Mouse (Mus musculus): ENCODE data around the gene Ndufb7. TPM values are rescaled to one million over a fixed set of nuclear protein-coding genes. Genes with fewer than 3 reads are reported as not detected.

The Ndufb7 gene
- polyA plus RNA-seq, 1 experiment = 421 TPM

DNA sequence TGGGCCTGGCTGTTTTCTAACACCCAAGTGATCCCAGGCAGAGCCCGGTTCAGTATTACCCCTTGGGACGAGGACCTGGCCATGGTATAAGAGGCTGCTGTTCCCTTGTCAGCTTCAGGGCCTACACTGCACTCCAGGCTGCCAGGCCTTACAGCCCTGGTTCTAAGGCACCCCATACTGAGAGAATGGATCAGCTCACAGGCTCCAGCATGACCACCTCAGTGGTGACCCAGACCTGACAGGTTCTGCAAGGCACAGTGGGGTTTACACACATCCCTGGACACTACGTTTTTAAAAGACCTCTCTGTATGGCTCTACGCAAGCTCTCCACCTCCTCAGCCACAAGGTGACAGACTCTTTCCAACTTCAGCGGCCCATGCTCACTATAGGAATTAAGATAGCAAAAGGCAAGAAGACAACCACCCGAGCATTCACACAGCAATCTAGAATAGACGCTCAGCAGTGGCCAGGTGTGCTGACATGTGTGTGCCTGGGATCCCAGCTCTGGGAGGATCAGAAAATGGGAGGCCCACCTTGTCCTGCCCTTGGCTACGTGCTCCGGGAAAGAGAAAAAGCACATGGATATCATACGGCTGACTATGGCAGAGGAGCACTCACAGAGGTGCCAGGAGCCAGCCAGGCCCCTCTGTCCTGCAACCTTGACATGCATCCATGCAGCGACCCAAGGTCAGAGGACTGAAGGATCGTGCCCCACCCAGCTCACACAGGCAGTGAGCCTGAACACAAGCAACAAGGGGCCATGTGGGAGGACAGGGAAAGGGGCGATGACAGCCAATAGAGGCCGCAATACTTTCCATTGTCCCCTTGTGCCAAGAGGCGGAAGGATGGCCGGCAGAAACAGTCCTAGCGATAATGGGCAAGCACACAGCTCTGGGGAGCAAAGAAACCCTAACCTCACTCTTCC is 11.9 kb downstream of the Ndufb7 start:
- no peak overlapping the region for H3K4me3 ChIP-seq
- H3K4me2 ChIP-seq (ENCODE audit: low read depth) = no peak overlapping the region

DNA sequence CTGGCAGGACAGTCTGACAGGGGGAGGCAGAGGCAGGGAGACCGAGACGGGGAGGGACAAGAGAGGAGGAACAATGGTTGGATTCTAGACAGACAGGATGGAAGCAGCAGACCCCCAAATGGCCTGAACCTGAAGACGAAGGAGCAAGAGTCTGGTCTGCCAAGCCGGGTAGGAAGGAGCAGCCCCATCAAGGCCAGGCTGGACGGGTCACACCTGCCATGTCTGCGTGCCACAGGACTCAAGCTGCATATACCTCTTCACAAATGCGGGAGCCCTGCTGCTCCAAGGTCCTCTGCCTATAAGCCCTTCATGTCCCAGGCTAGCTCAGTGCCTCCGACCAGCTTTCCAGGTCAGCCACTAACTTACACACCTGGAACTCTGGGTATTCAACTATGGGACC is 13.2 kb downstream of the Ndufb7 start:
- no peak overlapping the region for H3K4me2 ChIP-seq (ENCODE audit: low read depth)
- H3K27me3 ChIP-seq (ENCODE audit: control insufficient read depth, insufficient read depth, insufficient read length) = no peaks in the 10 kb centered on the region
- H3ac ChIP-seq (ENCODE audit: control insufficient read depth, insufficient read length) = no peak overlapping the region
- H3K79me2 ChIP-seq (ENCODE audit: control insufficient read depth, insufficient read depth) = peaks cover 59% of the 10 kb centered on the region
- no peak for TF ChIP-seq MAX (IDR thresholded peaks at IDR 0.05; ENCODE audit: low read depth)
- no peak for TF ChIP-seq SRF (IDR thresholded peaks at IDR 0.05; ENCODE audit: control insufficient read depth, insufficient read length, low read depth)
- no peak for TF ChIP-seq TCF3 (IDR thresholded peaks at IDR 0.05; ENCODE audit: insufficient read length, low read depth)
- no peak for TF ChIP-seq CEBPB (IDR thresholded peaks at IDR 0.05; ENCODE audit: insufficient read depth, poor library complexity, severe bottlenecking)
- TF ChIP-seq POLR2A (IDR thresholded peaks at IDR 0.05; ENCODE audit: insufficient read length, low read depth) = no peak
- TF ChIP-seq POLR2AphosphoS2 (IDR thresholded peaks at IDR 0.05; ENCODE audit: insufficient read length, low read depth) = no peak
- TF ChIP-seq E2F4 (IDR thresholded peaks at IDR 0.05; ENCODE audit: insufficient read depth) = no peak
- TF ChIP-seq MYOD1 (IDR thresholded peaks at IDR 0.05; ENCODE audit: control insufficient read depth in 1 of 3, insufficient read length in 2 of 3, low read depth in 2 of 3) = no peak
- no peak for TF ChIP-seq REST (IDR thresholded peaks at IDR 0.05; ENCODE audit: insufficient read depth, insufficient read length)
- no peak for TF ChIP-seq MYOG (IDR thresholded peaks at IDR 0.05; ENCODE audit: control insufficient read depth in 1 of 3, insufficient read depth in 1 of 3, insufficient read length in 2 of 3, low read depth in 2 of 3)
- TF ChIP-seq USF1 (IDR thresholded peaks at IDR 0.05; ENCODE audit: low read depth) = no peak
- no peak for TF ChIP-seq TCF12 (IDR thresholded peaks at IDR 0.05; ENCODE audit: insufficient read depth, poor library complexity, severe bottlenecking)
- no peak overlapping the region for H3K4me3 ChIP-seq
- no peaks in the 10 kb centered on the region for H3K36me3 ChIP-seq (ENCODE audit: control insufficient read depth, insufficient read depth)

More for the DNA sequence above, 11.9 kb downstream of the Ndufb7 start:
- TF ChIP-seq MYOD1 (IDR thresholded peaks at IDR 0.05; ENCODE audit: control insufficient read depth in 1 of 3, insufficient read length in 2 of 3, low read depth in 2 of 3) = no peak
- no peak for TF ChIP-seq CEBPB (IDR thresholded peaks at IDR 0.05; ENCODE audit: insufficient read depth, poor library complexity, severe bottlenecking)
- no peak for TF ChIP-seq POLR2AphosphoS2 (IDR thresholded peaks at IDR 0.05; ENCODE audit: insufficient read length, low read depth)
- no peak for TF ChIP-seq TCF3 (IDR thresholded peaks at IDR 0.05; ENCODE audit: insufficient read length, low read depth)
- TF ChIP-seq SRF (IDR thresholded peaks at IDR 0.05; ENCODE audit: control insufficient read depth, insufficient read length, low read depth) = no peak
- TF ChIP-seq MYOG (IDR thresholded peaks at IDR 0.05; ENCODE audit: control insufficient read depth in 1 of 3, insufficient read depth in 1 of 3, insufficient read length in 2 of 3, low read depth in 2 of 3) = no peak
- TF ChIP-seq E2F4 (IDR thresholded peaks at IDR 0.05; ENCODE audit: insufficient read depth) = no peak
- no peak for TF ChIP-seq USF1 (IDR thresholded peaks at IDR 0.05; ENCODE audit: low read depth)
- Histone ChIP-seq H3ac (ENCODE audit: control insufficient read depth, insufficient read length) (no peak overlapping the region), H3K79me2 (ENCODE audit: control insufficient read depth, insufficient read depth) (peaks cover 53% of the 10 kb centered on the region), H3K27me3 (ENCODE audit: control insufficient read depth, insufficient read depth, insufficient read length) (no peaks in the 10 kb centered on the region), H3K36me3 (ENCODE audit: control insufficient read depth, insufficient read depth) (no peaks in the 10 kb centered on the region)

DNA sequence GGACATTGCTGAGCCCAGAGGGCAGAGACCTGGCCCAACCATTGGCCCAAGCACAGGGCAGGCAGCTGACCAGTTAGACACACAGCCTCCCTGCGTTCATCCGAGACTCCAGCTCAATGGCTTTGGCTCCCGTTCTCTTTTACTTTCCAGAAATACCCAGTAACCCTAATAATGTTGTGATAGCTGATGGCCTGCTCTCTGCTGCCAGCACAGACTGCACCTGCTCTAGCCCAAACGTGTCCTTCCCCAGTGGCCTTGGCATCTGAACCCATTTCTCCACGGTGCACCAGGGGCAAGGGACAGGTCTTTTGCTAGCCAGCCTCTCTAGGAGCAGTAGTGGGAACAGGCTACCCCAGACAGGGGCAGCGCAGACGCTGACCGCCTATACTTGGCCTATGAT is 14.4 kb downstream of the Ndufb7 start:
- TF ChIP-seq MYOG (IDR thresholded peaks at IDR 0.05; ENCODE audit: control insufficient read depth in 1 of 3, insufficient read depth in 1 of 3, insufficient read length in 2 of 3, low read depth in 2 of 3) (peak in 2 of 3 experiments; percentile 2 to 45), REST (IDR thresholded peaks at IDR 0.05; ENCODE audit: insufficient read depth, insufficient read length) (no peak), CEBPB (IDR thresholded peaks at IDR 0.05; ENCODE audit: insufficient read depth, poor library complexity, severe bottlenecking) (no peak), POLR2A (IDR thresholded peaks at IDR 0.05; ENCODE audit: insufficient read length, low read depth) (no peak), MYOD1 (IDR thresholded peaks at IDR 0.05; ENCODE audit: control insufficient read depth in 1 of 3, insufficient read length in 2 of 3, low read depth in 2 of 3) (peak; percentile 12 to 53 (median 13))
- Histone ChIP-seq H3K4me3 (no peak overlapping the region), H3ac (ENCODE audit: control insufficient read depth, insufficient read length) (no peak overlapping the region)

DNA sequence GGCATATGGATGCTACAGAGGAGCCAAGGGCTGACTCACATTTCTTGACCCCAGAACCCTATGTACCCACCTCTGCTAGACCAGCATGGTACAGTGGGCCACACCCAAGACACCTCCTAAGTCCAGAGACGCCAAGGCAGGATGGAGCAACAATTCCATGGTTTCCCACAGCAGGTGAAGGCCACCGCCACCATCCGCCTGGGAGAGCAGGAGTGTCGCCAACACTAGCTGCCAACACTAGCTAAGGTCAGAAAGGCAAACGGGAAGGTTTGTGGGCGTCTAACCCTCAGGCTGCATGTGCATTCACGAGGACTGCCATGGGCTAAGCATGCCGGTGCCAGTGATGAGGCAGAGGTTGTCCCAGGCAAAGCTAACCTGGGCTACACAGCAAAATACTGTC is 15.8 kb downstream of the Ndufb7 start:
- Histone ChIP-seq H3ac (ENCODE audit: control insufficient read depth, insufficient read length) (no peak overlapping the region), H3K4me3 (no peak overlapping the region), H3K79me2 (ENCODE audit: control insufficient read depth, insufficient read depth) (peaks cover 60% of the 10 kb centered on the region), H3K4me2 (ENCODE audit: low read depth) (no peak overlapping the region), H3K36me3 (ENCODE audit: control insufficient read depth, insufficient read depth) (no peaks in the 10 kb centered on the region), H3K27me3 (ENCODE audit: control insufficient read depth, insufficient read depth, insufficient read length) (no peaks in the 10 kb centered on the region)
- TF ChIP-seq USF1 (IDR thresholded peaks at IDR 0.05; ENCODE audit: low read depth) (no peak), TCF3 (IDR thresholded peaks at IDR 0.05; ENCODE audit: insufficient read length, low read depth) (no peak), CEBPB (IDR thresholded peaks at IDR 0.05; ENCODE audit: insufficient read depth, poor library complexity, severe bottlenecking) (no peak), TCF12 (IDR thresholded peaks at IDR 0.05; ENCODE audit: insufficient read depth, poor library complexity, severe bottlenecking) (no peak), POLR2AphosphoS2 (IDR thresholded peaks at IDR 0.05; ENCODE audit: insufficient read length, low read depth) (no peak), SRF (IDR thresholded peaks at IDR 0.05; ENCODE audit: control insufficient read depth, insufficient read length, low read depth) (no peak), E2F4 (IDR thresholded peaks at IDR 0.05; ENCODE audit: insufficient read depth) (no peak), POLR2A (IDR thresholded peaks at IDR 0.05; ENCODE audit: insufficient read length, low read depth) (no peak), MYOD1 (IDR thresholded peaks at IDR 0.05; ENCODE audit: control insufficient read depth in 1 of 3, insufficient read length in 2 of 3, low read depth in 2 of 3) (no peak), REST (IDR thresholded peaks at IDR 0.05; ENCODE audit: insufficient read depth, insufficient read length) (no peak)

More for the DNA sequence above, 14.4 kb downstream of the Ndufb7 start:
- Histone ChIP-seq H3K27me3 (ENCODE audit: control insufficient read depth, insufficient read depth, insufficient read length) (no peaks in the 10 kb centered on the region), H3K4me2 (ENCODE audit: low read depth) (no peak overlapping the region), H3K36me3 (ENCODE audit: control insufficient read depth, insufficient read depth) (no peaks in the 10 kb centered on the region), H3K79me2 (ENCODE audit: control insufficient read depth, insufficient read depth) (peaks cover 59% of the 10 kb centered on the region)

Measured in myocyte (in vitro differentiated cells).